Mouse (Mus musculus) C2C12 (cell line): ENCODE measurements at regions not wholly inside any gene's neighbourhood (a gene's known extent, or its start where the extent isn't known, plus 50 kb on each side); places are given as distances from the start of the nearest gene placed in this dataset.

Experiments
- H3K27me3 ChIP-seq: one replicate; pipeline ENCODE4 v1.6.1; 2011; ENCODE audit not compliant: control insufficient read depth, insufficient read depth, insufficient read length
- H3K36me3 ChIP-seq: one replicate; pipeline ENCODE4 v1.6.1; 2011; ENCODE audit not compliant: control insufficient read depth, insufficient read depth
- H3K4me3 ChIP-seq: one replicate; pipeline ENCODE4 v1.5.1; 2011; ENCODE audit warnings: mild to moderate bottlenecking, control low read depth; ENCODE audit not compliant: poor library complexity, insufficient read depth, severe bottlenecking
- H3K79me2 ChIP-seq: one replicate; pipeline ENCODE4 v1.6.1; 2011; ENCODE audit not compliant: control insufficient read depth, insufficient read depth
- H3K79me3 ChIP-seq: one replicate; pipeline ENCODE4 v1.6.1; 2011; ENCODE audit warnings: low read depth, control low read depth
- H3ac ChIP-seq: one replicate; pipeline ENCODE3; 2011; ENCODE audit warnings: low read depth; ENCODE audit not compliant: control insufficient read depth, insufficient read length
- CEBPB ChIP-seq: IDR thresholded peaks from one replicate; pipeline ENCODE4 v1.6.1; 2011; ENCODE audit warnings: low read depth, mild to moderate bottlenecking, control low read depth, moderate library complexity
- CTCF ChIP-seq: IDR thresholded peaks from one replicate; pipeline ENCODE4 v1.5.1; 2011; ENCODE audit not compliant: control insufficient read depth, insufficient read depth, insufficient read length
- FOSL1 ChIP-seq: IDR thresholded peaks from one replicate; pipeline ENCODE4 v1.8.0; 2011; ENCODE audit warnings: mild to moderate bottlenecking, low read length; ENCODE audit not compliant: poor library complexity, insufficient read depth, severe bottlenecking
- MAX ChIP-seq: IDR thresholded peaks from one replicate; pipeline ENCODE4 v1.6.1; 2011; ENCODE audit warnings: mild to moderate bottlenecking, control low read depth
- MYOD1 ChIP-seq: IDR thresholded peaks from one replicate; pipeline ENCODE4 v1.6.1; 2011; ENCODE audit warnings: low read depth; ENCODE audit not compliant: control insufficient read depth, insufficient read length
- MYOG ChIP-seq: IDR thresholded peaks from one replicate; pipeline ENCODE4 v1.6.1; 2011; ENCODE audit not compliant: control insufficient read depth, insufficient read length; ENCODE audit errors: extremely low read depth
- USF1 ChIP-seq: IDR thresholded peaks from one replicate; pipeline ENCODE4 v1.6.1; 2011; ENCODE audit warnings: low read depth, mild to moderate bottlenecking, control low read depth, moderate library complexity

DNA sequence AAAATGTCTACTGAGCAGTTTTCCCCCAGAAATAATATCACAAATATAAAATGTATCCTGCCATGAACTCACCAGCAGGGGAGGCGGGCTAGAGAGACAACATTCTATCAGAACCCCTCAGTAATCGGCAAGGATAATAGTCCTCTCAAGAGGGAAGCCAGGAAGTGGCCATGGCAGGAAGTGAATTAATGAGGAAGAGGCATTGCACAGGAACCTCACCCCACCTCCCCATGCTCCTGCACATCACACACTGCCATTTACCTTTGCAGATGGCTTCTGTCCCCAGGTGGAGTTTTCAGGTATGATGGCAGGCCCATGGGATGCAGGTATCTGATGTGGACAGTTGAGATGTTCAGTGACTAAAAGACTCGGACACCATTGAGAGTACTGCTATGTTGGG is 185.9 kb upstream of the Tgfbr2 start:
- no peak overlapping the region for H3K4me3 ChIP-seq
- TF ChIP-seq CTCF (no peak), MYOG (no peak)
- no peaks in the 10 kb centered on the region for H3K36me3 ChIP-seq
- H3K27me3 ChIP-seq: no peaks in the 10 kb centered on the region
- H3K79me2 ChIP-seq: no peaks in the 10 kb centered on the region
- H3ac ChIP-seq: no peak overlapping the region
- H3K79me3 ChIP-seq: no peaks in the 10 kb centered on the region

DNA sequence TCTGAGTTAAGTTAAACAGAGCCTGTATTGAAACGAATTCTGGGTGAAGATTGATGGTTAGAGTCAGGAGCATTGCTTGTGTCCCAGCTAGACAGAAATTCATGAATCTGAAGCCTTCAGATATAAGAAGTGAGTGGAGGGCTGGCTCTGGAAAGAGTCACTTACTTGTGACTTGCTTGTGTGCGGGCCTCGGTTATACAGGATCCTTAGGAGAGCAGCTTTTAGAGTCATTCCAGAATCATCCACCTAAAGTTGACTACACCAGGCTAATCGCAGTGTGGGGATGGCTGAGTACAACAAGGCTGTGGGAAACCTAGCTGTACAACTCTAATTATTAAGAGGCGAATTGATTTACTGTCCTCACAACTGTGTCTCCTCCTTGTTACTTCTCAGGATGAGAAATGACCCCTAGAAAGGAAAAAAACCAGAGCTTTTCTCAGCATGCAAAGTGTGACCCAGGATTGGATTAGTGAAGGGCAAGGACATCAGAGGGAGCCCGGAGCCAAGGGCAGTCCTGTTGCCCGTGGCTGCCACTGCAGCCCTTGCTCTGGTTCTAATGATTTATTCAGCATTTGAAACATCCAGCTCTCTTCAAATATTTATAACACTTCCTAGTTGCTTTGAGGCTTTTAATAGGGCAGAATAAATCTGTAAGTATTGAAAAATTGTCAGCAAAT is 179.0 kb upstream of the Tgfbr2 start:
- H3ac ChIP-seq: no peak overlapping the region
- no peaks in the 10 kb centered on the region for H3K79me2 ChIP-seq
- TF ChIP-seq CTCF (no peak), MYOG (no peak), FOSL1 (no peak), MAX (no peak), USF1 (no peak), MYOD1 (no peak), CEBPB (no peak)
- no peaks in the 10 kb centered on the region for H3K27me3 ChIP-seq
- H3K36me3 ChIP-seq: no peaks in the 10 kb centered on the region
- no peak overlapping the region for H3K4me3 ChIP-seq
- no peaks in the 10 kb centered on the region for H3K79me3 ChIP-seq

DNA sequence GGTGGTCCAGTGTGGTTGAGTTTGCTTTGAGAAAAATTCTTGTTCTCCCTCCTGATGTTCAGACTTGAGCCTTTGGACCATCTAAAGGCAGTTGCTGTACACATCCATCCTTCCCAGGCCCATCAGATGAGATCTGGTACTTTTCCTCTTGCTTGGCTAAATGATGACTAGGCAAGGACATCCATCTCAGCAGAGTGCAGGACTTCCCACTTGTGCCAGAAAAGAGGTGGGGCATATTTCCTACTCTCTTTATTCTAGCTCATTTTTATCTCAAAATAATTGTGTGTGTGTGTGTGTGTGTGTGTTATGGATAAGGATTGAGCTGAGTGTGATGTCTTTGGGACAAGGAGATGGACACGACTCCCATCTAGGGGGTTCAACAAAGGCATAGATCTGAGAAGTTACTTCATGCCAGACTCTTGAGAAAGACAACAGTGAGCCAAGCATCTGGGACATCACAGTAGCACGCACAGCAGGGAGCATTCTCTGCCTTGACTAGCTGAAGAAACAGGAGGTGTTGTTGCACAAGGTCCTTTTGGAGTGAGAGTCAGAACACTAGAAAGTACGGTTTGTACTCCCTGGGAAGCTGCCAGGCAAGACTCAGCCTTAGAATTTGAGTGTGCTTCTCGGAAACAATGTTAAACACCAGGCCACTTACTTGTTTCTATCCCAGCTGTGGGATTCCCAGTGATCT is 177.8 kb upstream of the Tgfbr2 start:
- Histone ChIP-seq H3K27me3 (no peaks in the 10 kb centered on the region), H3K36me3 (no peaks in the 10 kb centered on the region), H3K79me3 (no peaks in the 10 kb centered on the region), H3K79me2 (no peaks in the 10 kb centered on the region), H3ac (no peak overlapping the region), H3K4me3 (no peak overlapping the region)
- TF ChIP-seq MYOD1 (no peak), CEBPB (no peak), MAX (no peak), CTCF (no peak), MYOG (no peak), FOSL1 (no peak), USF1 (no peak)

DNA sequence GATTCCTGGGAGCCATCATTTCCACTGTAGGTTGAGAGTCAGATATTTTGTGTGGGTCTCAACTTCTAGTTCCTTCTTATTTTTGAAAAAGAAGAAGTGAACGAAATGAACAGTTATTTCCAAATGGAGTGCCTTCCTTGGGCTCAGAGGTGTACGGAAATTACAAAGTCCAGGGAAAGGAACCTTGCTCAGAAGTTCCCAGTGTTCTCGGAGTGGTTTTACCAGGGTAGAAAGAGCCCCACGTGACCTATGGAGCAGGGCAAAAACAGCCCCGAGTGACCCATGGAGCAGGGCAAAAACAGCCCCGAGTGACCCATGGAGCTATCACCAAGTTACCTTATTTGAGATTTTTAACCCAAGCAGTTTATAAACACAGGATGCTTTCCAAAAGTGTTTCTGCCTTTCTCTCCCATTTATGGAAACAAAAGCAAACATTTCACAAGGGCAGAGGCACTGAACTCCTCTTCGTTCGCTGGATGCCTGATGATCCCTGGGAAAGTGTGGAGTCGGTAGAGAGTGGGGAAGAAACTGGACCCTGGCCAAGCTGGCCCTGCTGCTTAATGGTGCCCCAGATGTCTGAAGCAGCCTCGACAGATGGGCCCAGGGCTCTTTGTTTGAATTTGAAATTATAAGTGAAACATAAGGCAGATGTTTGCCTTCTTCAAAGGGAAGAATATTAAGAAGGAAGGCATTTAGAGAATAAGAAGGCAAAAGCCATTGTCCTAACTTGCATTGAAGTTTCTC is 175.8 kb upstream of the Tgfbr2 start:
- TF ChIP-seq MAX (no peak), CTCF (no peak), CEBPB (no peak), USF1 (no peak), MYOD1 (no peak), FOSL1 (no peak), MYOG (no peak)
- no peaks in the 10 kb centered on the region for H3K36me3 ChIP-seq
- H3K4me3 ChIP-seq: no peak overlapping the region
- H3K79me3 ChIP-seq: no peaks in the 10 kb centered on the region
- H3K79me2 ChIP-seq: no peaks in the 10 kb centered on the region
- no peak overlapping the region for H3ac ChIP-seq
- H3K27me3 ChIP-seq: no peaks in the 10 kb centered on the region

DNA sequence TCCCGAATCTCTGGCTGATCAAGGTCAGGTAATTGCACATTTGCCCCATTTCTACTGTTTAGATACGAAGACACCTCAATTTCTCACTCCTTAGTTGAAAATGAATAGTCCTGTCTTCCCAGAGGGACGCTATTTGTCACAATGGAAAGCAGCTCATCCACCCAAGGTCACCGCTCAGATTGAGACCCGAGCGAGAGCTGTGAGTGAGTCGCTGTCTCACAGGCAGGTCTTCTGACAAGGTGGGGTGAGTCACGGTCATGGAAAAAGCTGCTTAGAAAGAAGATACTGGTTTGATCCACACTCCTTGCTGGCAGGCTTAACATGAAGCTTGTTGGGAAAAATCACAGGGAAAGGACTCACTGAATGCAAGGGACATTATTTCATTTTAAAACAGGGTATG is 171.9 kb upstream of the Tgfbr2 start:
- TF ChIP-seq CTCF: no peak
- TF ChIP-seq USF1: no peak
- TF ChIP-seq MYOG: no peak
- TF ChIP-seq MAX: no peak
- no peaks in the 10 kb centered on the region for H3K79me2 ChIP-seq
- no peak overlapping the region for H3K4me3 ChIP-seq
- H3ac ChIP-seq: no peak overlapping the region
- H3K36me3 ChIP-seq: no peaks in the 10 kb centered on the region
- no peaks in the 10 kb centered on the region for H3K79me3 ChIP-seq
- no peaks in the 10 kb centered on the region for H3K27me3 ChIP-seq

DNA sequence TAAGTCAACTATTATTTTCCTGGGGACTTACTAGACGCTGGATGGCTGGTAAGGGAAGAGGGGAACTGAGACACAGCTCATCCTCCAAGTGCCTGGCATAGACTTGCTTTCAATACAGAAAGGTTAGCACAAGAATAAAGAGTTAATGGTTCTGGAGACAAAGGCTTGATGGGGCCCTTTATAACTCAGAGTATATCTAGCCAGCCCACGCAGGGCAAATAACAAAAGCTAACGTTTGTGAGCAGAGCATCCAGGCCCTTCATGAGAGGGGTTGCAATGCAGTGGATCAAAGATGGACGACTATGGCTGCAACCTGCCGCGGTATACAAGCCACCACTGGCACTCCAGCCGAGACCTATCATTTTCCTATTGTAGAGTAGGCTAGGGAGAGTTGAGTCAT is 171.3 kb upstream of the Tgfbr2 start:
- H3K4me3 ChIP-seq: no peak overlapping the region
- TF ChIP-seq MYOD1: no peak
- TF ChIP-seq MAX: no peak
- no peak for TF ChIP-seq FOSL1
- no peak for TF ChIP-seq CTCF
- no peak for TF ChIP-seq USF1
- no peak for TF ChIP-seq MYOG
- no peak for TF ChIP-seq CEBPB
- H3K27me3 ChIP-seq: no peaks in the 10 kb centered on the region
- no peaks in the 10 kb centered on the region for H3K79me2 ChIP-seq
- H3K36me3 ChIP-seq: no peaks in the 10 kb centered on the region
- H3ac ChIP-seq: no peak overlapping the region
- H3K79me3 ChIP-seq: no peaks in the 10 kb centered on the region
